Mouse (Mus musculus) MEL (cell line): ENCODE measurements at regions not wholly inside any gene's neighbourhood (a gene's known extent, or its start where the extent isn't known, plus 50 kb on each side); places are given as distances from the start of the nearest gene placed in this dataset.

Experiments used
- DNase-seq: peaks from one replicate; pipeline ENCODE4 v3.0.0; 2011; ENCODE audit warnings: low read depth, low spot score
- H3K27ac ChIP-seq: 2 replicates; pipeline ENCODE4 v1.5.1; 2012; ENCODE audit warnings: low read depth, mild to moderate bottlenecking, control low read depth, low read length, moderate library complexity; ENCODE audit not compliant: control insufficient read depth
- H3K27me3 ChIP-seq, 2 experiments: fragments of 150-350 bp in 1 of 2; sonication (generic) in 1 of 2; 2 replicates each; pipeline ENCODE4 v1.6.1; 2012; ENCODE audit warnings: low read length in 2 of 2, mild to moderate bottlenecking in 2 of 2, improper control_type of control experiment in 1 of 2, moderate library complexity in 1 of 2; ENCODE audit not compliant: insufficient read depth in 2 of 2, control insufficient read depth in 1 of 2
- H3K36me3 ChIP-seq, 2 experiments: 2 replicates each; pipeline ENCODE4 v1.6.1; 2012 to 2014; ENCODE audit warnings: low read length in 2 of 2, improper control_type of control experiment in 1 of 2, inconsistent platforms in 1 of 2, mild to moderate bottlenecking in 1 of 2; ENCODE audit not compliant: insufficient read depth in 2 of 2, control insufficient read depth in 1 of 2
- H3K4me1 ChIP-seq, 2 experiments: fragments of 150-350 bp in 1 of 2; sonication (generic) in 1 of 2; 2 replicates each; pipeline ENCODE4 v1.6.1; 2012; ENCODE audit warnings: low read length in 2 of 2, improper control_type of control experiment in 1 of 2, mild to moderate bottlenecking in 1 of 2; ENCODE audit not compliant: insufficient read depth in 2 of 2, control insufficient read depth in 1 of 2
- H3K4me3 ChIP-seq, 2 experiments: fragments of 150-350 bp in 1 of 2; sonication (generic) in 1 of 2; 2 replicates each; pipeline ENCODE4 v1.5.1; 2012; ENCODE audit warnings: low read depth in 2 of 2, low read length in 2 of 2, mild to moderate bottlenecking in 2 of 2, moderate library complexity in 2 of 2, control low read depth in 1 of 2, improper control_type of control experiment in 1 of 2; ENCODE audit not compliant: control insufficient read depth in 1 of 2, insufficient read depth in 1 of 2
- H3K79me2 ChIP-seq: 2 replicates; pipeline ENCODE4 v1.6.1; 2012; ENCODE audit warnings: mild to moderate bottlenecking, low read length, moderate library complexity; ENCODE audit not compliant: control insufficient read depth, poor library complexity, insufficient read depth
- H3K9ac ChIP-seq: 2 replicates; pipeline ENCODE4 v1.6.1; 2012; ENCODE audit warnings: low read depth, mild to moderate bottlenecking, control low read depth, low read length, moderate library complexity; ENCODE audit not compliant: control insufficient read depth, poor library complexity, severe bottlenecking
- H3K9me3 ChIP-seq: fragments of 150-350 bp; sonication (generic); replicated peaks from 2 replicates; pipeline ENCODE4 v1.6.1; 2012; ENCODE audit warnings: mild to moderate bottlenecking, low read length, improper control_type of control experiment, moderate library complexity; ENCODE audit not compliant: insufficient read depth
- BHLHE40 ChIP-seq: IDR thresholded peaks from 2 replicates; pipeline ENCODE4 v1.6.1; 2012; ENCODE audit warnings: low read depth, mild to moderate bottlenecking, inconsistent platforms, low read length, improper control_type of control experiment, borderline replicate concordance
- CHD1 ChIP-seq: IDR thresholded peaks from 2 replicates; pipeline ENCODE4 v1.6.1; 2012; ENCODE audit warnings: low read depth, mild to moderate bottlenecking, inconsistent platforms, low read length, improper control_type of control experiment
- CTCF ChIP-seq, 3 experiments: IDR thresholded peaks in 2 of 3; conservative IDR thresholded peaks in 1 of 3; 2 replicates each; pipeline ENCODE4 v1.5.1; 2011 to 2012; ENCODE audit warnings: low read length in 3 of 3, low read depth in 2 of 3, mild to moderate bottlenecking in 2 of 3, improper control_type of control experiment in 1 of 3, inconsistent platforms in 1 of 3, mixed read lengths in 1 of 3, moderate library complexity in 1 of 3; ENCODE audit not compliant: control insufficient read depth in 1 of 3, insufficient read depth in 1 of 3, poor library complexity in 1 of 3, severe bottlenecking in 1 of 3
- E2F4 ChIP-seq: IDR thresholded peaks from 2 replicates; pipeline ENCODE4 v1.6.1; 2011; ENCODE audit warnings: low read depth, low read length, improper control_type of control experiment, borderline replicate concordance
- ELF1 ChIP-seq: IDR thresholded peaks from 2 replicates; pipeline ENCODE4 v1.6.1; 2014; ENCODE audit warnings: low read depth, mild to moderate bottlenecking, inconsistent platforms, low read length, improper control_type of control experiment, moderate library complexity
- ETS1 ChIP-seq: IDR thresholded peaks from 2 replicates; pipeline ENCODE4 v1.6.1; 2012; ENCODE audit warnings: low read depth, mild to moderate bottlenecking, inconsistent platforms, low read length, improper control_type of control experiment, moderate library complexity
- GABPA ChIP-seq: IDR thresholded peaks from 2 replicates; pipeline ENCODE4 v1.6.1; 2012; ENCODE audit warnings: low read depth, mild to moderate bottlenecking, inconsistent platforms, low read length, improper control_type of control experiment, moderate library complexity
- HCFC1 ChIP-seq: IDR thresholded peaks from 2 replicates; pipeline ENCODE4 v1.6.1; 2012; ENCODE audit warnings: low read depth, mild to moderate bottlenecking, inconsistent platforms, low read length, improper control_type of control experiment, moderate library complexity
- KAT2A ChIP-seq: conservative IDR thresholded peaks from 2 replicates; pipeline ENCODE4 v1.6.1; 2012; ENCODE audit warnings: low read depth, low read length, improper control_type of control experiment, inconsistent platforms
- MAX ChIP-seq: IDR thresholded peaks from 2 replicates; pipeline ENCODE4 v1.6.1; 2011; ENCODE audit warnings: low read length, improper control_type of control experiment
- MYC ChIP-seq: IDR thresholded peaks from 2 replicates; pipeline ENCODE4 v1.6.1; 2011; ENCODE audit warnings: low read depth, mild to moderate bottlenecking, low read length, improper control_type of control experiment, moderate library complexity
- NRF1 ChIP-seq: IDR thresholded peaks from 2 replicates; pipeline ENCODE4 v1.6.1; 2014; ENCODE audit warnings: low read depth, mild to moderate bottlenecking, inconsistent platforms, low read length, improper control_type of control experiment, moderate library complexity; ENCODE audit not compliant: poor library complexity, insufficient read depth, severe bottlenecking
- RAD21 ChIP-seq: IDR thresholded peaks from 2 replicates; pipeline ENCODE4 v1.6.1; 2011; ENCODE audit warnings: mild to moderate bottlenecking, low read depth, low read length, improper control_type of control experiment
- SIN3A ChIP-seq: IDR thresholded peaks from 2 replicates; pipeline ENCODE4 v1.6.1; 2012; ENCODE audit warnings: low read length, improper control_type of control experiment, inconsistent platforms
- SMC3 ChIP-seq: IDR thresholded peaks from 2 replicates; pipeline ENCODE4 v1.6.1; 2011; ENCODE audit warnings: low read depth, low read length, improper control_type of control experiment
- UBTF ChIP-seq: IDR thresholded peaks from 2 replicates; pipeline ENCODE4 v1.6.1; 2012; ENCODE audit warnings: low read depth, mild to moderate bottlenecking, inconsistent platforms, low read length, improper control_type of control experiment, moderate library complexity, borderline replicate concordance; ENCODE audit not compliant: insufficient read depth
- ZC3H11A ChIP-seq: IDR thresholded peaks from 2 replicates; pipeline ENCODE4 v1.6.1; 2012; ENCODE audit warnings: low read depth, mild to moderate bottlenecking, inconsistent platforms, low read length, improper control_type of control experiment
- ZNF384 ChIP-seq: IDR thresholded peaks from 2 replicates; pipeline ENCODE4 v1.6.1; 2012; ENCODE audit warnings: low read depth, mild to moderate bottlenecking, inconsistent platforms, low read length, improper control_type of control experiment

GRCm38 (mm10) chr10:24483053-24483452 is 112.2 kb upstream of the Ccn2 start:
- Histone ChIP-seq H3K9me3 (no peaks in the 10 kb centered on the region), H3K27me3 (peaks cover 0 to 2% of the 10 kb centered on the region in 2 experiments; a peak in 1 of 4 replicates)

GRCm38 (mm10) chr10:24484101-24484660 is 111.1 kb upstream of the Ccn2 start:
- TF ChIP-seq GABPA: no peak
- no peak for TF ChIP-seq KAT2A
- no peak for TF ChIP-seq ZNF384
- TF ChIP-seq E2F4: no peak
- no peak for TF ChIP-seq MAX
- TF ChIP-seq ELF1: no peak
- no peak for TF ChIP-seq CTCF (IDR thresholded peaks at IDR 0.05 in 2 of 3, conservative IDR thresholded peaks at IDR 0.05 in 1 of 3; ENCODE audit: control insufficient read depth in 1 of 3, insufficient read depth in 1 of 3, low read depth in 2 of 3, low read length in 3 of 3, poor library complexity in 1 of 3, severe bottlenecking in 1 of 3)
- TF ChIP-seq HCFC1: no peak
- no peak for TF ChIP-seq MYC
- TF ChIP-seq BHLHE40: no peak
- TF ChIP-seq ETS1: no peak
- TF ChIP-seq UBTF: no peak
- TF ChIP-seq RAD21: no peak
- TF ChIP-seq CHD1: no peak
- TF ChIP-seq SIN3A: no peak
- Histone ChIP-seq H3K9me3 (no peaks in the 10 kb centered on the region), H3K27ac (no peak overlapping the region), H3K9ac (no peak overlapping the region), H3K4me3 (no peak overlapping the region), H3K79me2 (no peaks in the 10 kb centered on the region), H3K4me1 (no peaks in the 10 kb centered on the region), H3K27me3 (peaks cover 0 to 2% of the 10 kb centered on the region in 2 experiments; a peak in 1 of 4 replicates), H3K36me3 (no peaks in the 10 kb centered on the region)
- DNase-seq: no peak

More at GRCm38 (mm10) chr10:24483053-24483452, 112.2 kb upstream of the Ccn2 start:
- Histone ChIP-seq H3K36me3 (no peaks in the 10 kb centered on the region), H3K27ac (no peak overlapping the region), H3K79me2 (no peaks in the 10 kb centered on the region), H3K4me1 (no peaks in the 10 kb centered on the region), H3K9ac (no peak overlapping the region), H3K4me3 (no peak overlapping the region)
- DNase-seq: no peak
- TF ChIP-seq ETS1: no peak
- no peak for TF ChIP-seq ZC3H11A
- TF ChIP-seq CTCF (IDR thresholded peaks at IDR 0.05 in 2 of 3, conservative IDR thresholded peaks at IDR 0.05 in 1 of 3; ENCODE audit: control insufficient read depth in 1 of 3, insufficient read depth in 1 of 3, low read depth in 2 of 3, low read length in 3 of 3, poor library complexity in 1 of 3, severe bottlenecking in 1 of 3): no peak
- TF ChIP-seq SMC3: no peak
- TF ChIP-seq NRF1: no peak
- no peak for TF ChIP-seq CHD1
